In the genomic region with DNA sequence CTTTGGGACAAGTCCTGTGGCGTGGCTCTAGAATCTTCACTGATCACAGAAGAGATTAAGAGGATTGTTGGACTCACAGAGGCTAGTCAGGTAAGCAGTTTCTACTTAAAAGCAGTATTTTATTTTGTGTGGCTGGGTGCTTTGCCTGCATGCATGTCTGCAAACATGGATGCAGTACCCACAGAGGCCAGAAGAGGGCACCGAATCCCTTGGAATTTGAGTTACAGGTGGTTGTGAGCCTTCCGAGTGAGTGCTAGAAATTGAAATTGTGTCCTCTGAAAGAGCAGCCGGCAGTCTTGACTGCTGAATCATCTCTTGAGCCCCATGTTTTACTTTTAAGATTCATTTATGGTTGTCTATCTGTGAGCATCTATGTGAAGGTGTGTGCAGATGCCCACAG, we compare ENCODE assay signal across 8 mouse cellular contexts. TPM values are rescaled to one million over a fixed set of nuclear protein-coding genes. Genes with fewer than 3 reads are reported as not detected.
A peak's percentile ranks its signal among the peaks of the same experiment; 100 is the strongest.
DNase-seq lines count a peak whose midpoint lies in the region; ATAC-seq lines count a peak whose summit lies in the region.

No protein-coding gene starts in this region.

- no peaks in the 10 kb centered on the region for H3K9me3 ChIP-seq in midbrain, embryonic 10.5 days (replicated peaks)
- no peaks in the 10 kb centered on the region for H3K9me3 ChIP-seq in midbrain, embryonic 16.5 days (replicated peaks; ENCODE audit: control insufficient read depth, low read length, poor library complexity, severe bottlenecking)

- H3K9ac ChIP-seq in midbrain, embryonic 16.5 days (ENCODE audit: low read depth, low read length) = no peak overlapping the region

- peak; percentile 16 to 30 for DNase-seq in cerebellum, adult 18-20 months
- no peak for DNase-seq in cerebellum, adult 8-10 months
- peak; percentile 64 for DNase-seq in midbrain, embryonic 10.5 days (ENCODE audit: low spot score)
- DNase-seq in brain, adult 2 months (ENCODE audit: low read depth, low spot score) = peak; percentile 74
- DNase-seq in heart, postnatal 14 days = peak; percentile 61 to 78
- peak; percentile 77 for DNase-seq in lung, postnatal 14 days
- DNase-seq in spleen, postnatal 36 days (ENCODE audit: low spot score in 2 of 2) = peak; percentile 39 to 56

- no peak overlapping the region for H3K4me3 ChIP-seq in midbrain, embryonic 10.5 days
- no peak overlapping the region for H3K4me3 ChIP-seq in midbrain, embryonic 16.5 days (ENCODE audit: low read depth, low read length)

- intact Hi-C loops in heart, postnatal 14 days (cut with DNase I) = no loop called here

- no peaks in the 10 kb centered on the region for H3K27me3 ChIP-seq in midbrain, embryonic 10.5 days (ENCODE audit: low read depth, poor library complexity, severe bottlenecking)
- H3K27me3 ChIP-seq in midbrain, embryonic 16.5 days (ENCODE audit: control insufficient read depth, insufficient read depth, low read depth, low read length) = no peaks in the 10 kb centered on the region

- no peaks in the 10 kb centered on the region for H3K36me3 ChIP-seq in midbrain, embryonic 10.5 days
- no peaks in the 10 kb centered on the region for H3K36me3 ChIP-seq in midbrain, embryonic 16.5 days (ENCODE audit: control insufficient read depth, insufficient read depth, low read length)

- WGBS in midbrain, embryonic 10.5 days = 64% methylated on average over 4 of the region's 4 CpGs
- 57% methylated on average over 4 of the region's 4 CpGs for WGBS in midbrain, embryonic 16.5 days

- H3K27ac ChIP-seq in midbrain, embryonic 10.5 days (replicated peaks) = no peak overlapping the region
- H3K27ac ChIP-seq in midbrain, embryonic 16.5 days (ENCODE audit: low read length) = no peak overlapping the region

- no peak overlapping the region for H3K4me2 ChIP-seq in midbrain, embryonic 16.5 days (ENCODE audit: low read length)

- peaks cover 4% of the 10 kb centered on the region; the same call in 1 of the 2 replicates for H3K4me1 ChIP-seq in midbrain, embryonic 10.5 days
- peaks cover 2% of the 10 kb centered on the region; the same call in 1 of the 2 replicates for H3K4me1 ChIP-seq in midbrain, embryonic 16.5 days (ENCODE audit: control insufficient read depth, insufficient read depth, low read length)

- no peak for ATAC-seq in midbrain, embryonic 16.5 days

RNA-seq across cellular contexts. Expression of gene Rd3, which starts 18.3 kb away (rescaled TPM):
- polyA plus RNA-seq in midbrain, embryonic 10.5 days (2016; fragmentation: Nextera tagmentation; extraction: Ambion mirVana) = 0.62 and 0.82 TPM in 2 replicates
- 2.5 and 3.0 TPM in 2 replicates for polyA plus RNA-seq in midbrain, embryonic 16.5 days (2015; fragmentation: Nextera tagmentation; extraction: Ambion mirVana)
- under 1 TPM; 0.45 to 0.51 TPM for total RNA-seq in heart, postnatal 14 days (2021)
